ENCODE assay signal across 8 mouse cellular contexts in genomic region chr1:191184841-191185251, GRCm38 (mm10). TPM values are rescaled to one million over a fixed set of nuclear protein-coding genes. Genes with fewer than 3 reads are reported as not detected.
A peak's percentile ranks its signal among the peaks of the same experiment; 100 is the strongest.
DNase-seq lines count a peak whose midpoint lies in the region; ATAC-seq and TF ChIP-seq lines count a peak whose summit lies in the region.

No protein-coding gene starts in this region.

- no peaks in the 10 kb centered on the region for H3K9me3 ChIP-seq in heart, embryonic 10.5 days
- H3K9me3 ChIP-seq in lung, postnatal 0 days (ENCODE audit: low read length): no peaks in the 10 kb centered on the region
- H3K9me3 ChIP-seq in stomach, embryonic 14.5 days (ENCODE audit: control insufficient read depth, low read depth, low read length): no peaks in the 10 kb centered on the region

- H3K9ac ChIP-seq in lung, postnatal 0 days (replicated peaks; ENCODE audit: low read depth): peak overlapping the region; percentile 19
- H3K9ac ChIP-seq in stomach, embryonic 14.5 days (replicated peaks; ENCODE audit: low read depth, low read length): no peak overlapping the region

- WGBS in heart, embryonic 10.5 days: 1% methylated on average over 22 of the region's 22 CpGs
- 6% methylated on average over 22 of the region's 22 CpGs for WGBS in kidney, adult 2 months
- under 1% methylated on average over 22 of the region's 22 CpGs for WGBS in lung, postnatal 0 days
- WGBS in stomach, embryonic 14.5 days: under 1% methylated on average over 22 of the region's 22 CpGs

- no peak for TF ChIP-seq EP300 in lung, postnatal 0 days (IDR thresholded peaks at IDR 0.05)

- peaks cover 51% of the 10 kb centered on the region for H3K4me1 ChIP-seq in heart, embryonic 10.5 days
- H3K4me1 ChIP-seq in kidney, adult 2 months (ENCODE audit: control insufficient read depth, insufficient read depth, low read length): 0 out of 2 replicates have a peak, but pooled peaks cover 8% of the 10 kb centered on the region
- H3K4me1 ChIP-seq in lung, postnatal 0 days (ENCODE audit: insufficient read depth, low read depth, low read length): peaks cover 19% of the 10 kb centered on the region
- peaks cover 19% of the 10 kb centered on the region for H3K4me1 ChIP-seq in stomach, embryonic 14.5 days (ENCODE audit: control insufficient read depth, insufficient read depth, low read length)

- peak overlapping the region; percentile 75 for H3K4me3 ChIP-seq in heart, embryonic 10.5 days
- H3K4me3 ChIP-seq in kidney, adult 2 months (ENCODE audit: insufficient read depth, low read depth, low read length): peak overlapping the region; percentile 52; the same call in 1 of the 2 replicates
- H3K4me3 ChIP-seq in lung, postnatal 0 days (ENCODE audit: low read depth, low read length): peak overlapping the region; percentile 64
- H3K4me3 ChIP-seq in stomach, embryonic 14.5 days (ENCODE audit: low read depth, low read length): peak overlapping the region; percentile 49

- no peaks in the 10 kb centered on the region for H3K36me3 ChIP-seq in heart, embryonic 10.5 days
- no peaks in the 10 kb centered on the region for H3K36me3 ChIP-seq in kidney, adult 2 months (ENCODE audit: control insufficient read depth, insufficient read depth, low read length)
- H3K36me3 ChIP-seq in lung, postnatal 0 days (ENCODE audit: insufficient read depth, low read length): no peaks in the 10 kb centered on the region
- no peaks in the 10 kb centered on the region for H3K36me3 ChIP-seq in stomach, embryonic 14.5 days (ENCODE audit: control insufficient read depth, insufficient read depth, low read length)

- peak; percentile 78 for DNase-seq in ES-CJ7 (ENCODE audit: low read depth, low spot score)
- peak; percentile 26 for DNase-seq in embryo, embryonic 10 days (ENCODE audit: low spot score)
- no peak for DNase-seq in heart, embryonic 10.5 days (ENCODE audit: low spot score)
- peak; percentile 39 for DNase-seq in kidney, adult 2 months
- DNase-seq in lung, postnatal 0 days (ENCODE audit: low spot score): peak; percentile 91
- DNase-seq in natural killer cell, adult 2 months (ENCODE audit: low spot score in 2 of 2): no peak
- no peak for DNase-seq in layer of hippocampus, adult 11-12 months (ENCODE audit: low spot score)

- peak overlapping the region; percentile 70 for H3K4me2 ChIP-seq in lung, postnatal 0 days (replicated peaks; ENCODE audit: low read depth, low read length)
- peak overlapping the region; percentile 98 for H3K4me2 ChIP-seq in stomach, embryonic 14.5 days (replicated peaks; ENCODE audit: low read depth, low read length)

- peak overlapping the region; percentile 82 for H3K27ac ChIP-seq in heart, embryonic 10.5 days
- no peak overlapping the region for H3K27ac ChIP-seq in kidney, adult 2 months (ENCODE audit: insufficient read depth, low read depth, low read length)
- peak overlapping the region; percentile 77 for H3K27ac ChIP-seq in lung, postnatal 0 days (ENCODE audit: low read length)
- no peak overlapping the region for H3K27ac ChIP-seq in stomach, embryonic 14.5 days (ENCODE audit: low read length)

- TF ChIP-seq CTCF in kidney, adult 2 months (conservative IDR thresholded peaks at IDR 0.05; ENCODE audit: insufficient read depth, insufficient read length, low read depth, low read length): no peak
- no peak for TF ChIP-seq CTCF in lung, postnatal 0 days (IDR thresholded peaks at IDR 0.05)

- ATAC-seq in lung, postnatal 0 days: peak; percentile 17
- no peak for ATAC-seq in stomach, embryonic 14.5 days (ENCODE audit: insufficient number of reproducible peaks, insufficient read depth, low FRiP score, low read depth)

- TF ChIP-seq POLR2A in kidney, adult 2 months (IDR thresholded peaks at IDR 0.05; ENCODE audit: low read depth, low read length): no peak

- peaks cover 51% of the 10 kb centered on the region for H3K27me3 ChIP-seq in heart, embryonic 10.5 days (ENCODE audit: insufficient read depth, poor library complexity, severe bottlenecking)
- 0 out of 2 replicates have a peak, but pooled peaks cover 1% of the 10 kb centered on the region for H3K27me3 ChIP-seq in kidney, adult 2 months (replicated peaks; ENCODE audit: control insufficient read depth, insufficient read depth, low read length)
- no peaks in the 10 kb centered on the region; the same call in 1 of the 2 replicates for H3K27me3 ChIP-seq in lung, postnatal 0 days (replicated peaks; ENCODE audit: insufficient read depth, low read length)
- peaks cover 3% of the 10 kb centered on the region; the same call in 1 of the 2 replicates for H3K27me3 ChIP-seq in stomach, embryonic 14.5 days (ENCODE audit: control insufficient read depth, insufficient read depth, low read length)

RNA-seq across cellular contexts. Expression of gene Fam71a, which starts 20.2 kb away (rescaled TPM):
- not detected in 2 replicates for polyA plus RNA-seq in heart, embryonic 10.5 days (2016; fragmentation: Nextera tagmentation; extraction: Ambion mirVana)
- not detected in 2 replicates for polyA plus RNA-seq in kidney, adult 2 months (2012; rRNA removed)
- not detected in 2 replicates for polyA plus RNA-seq in lung, postnatal 0 days (2015; fragmentation: Nextera tagmentation; extraction: Ambion mirVana)
- polyA plus RNA-seq in stomach, embryonic 14.5 days (2014; fragmentation: Nextera tagmentation; extraction: Ambion mirVana): not detected in 2 replicates

RNA-seq across cellular contexts. Expression of gene Atf3, which starts 33.0 kb away (rescaled TPM):
- polyA plus RNA-seq in heart, embryonic 10.5 days (2016; fragmentation: Nextera tagmentation; extraction: Ambion mirVana): 8.0 and 13.5 TPM in 2 replicates
- polyA plus RNA-seq in kidney, adult 2 months (2012; rRNA removed): 1.2 and 1.5 TPM in 2 replicates
- 8.2 and 8.3 TPM in 2 replicates for polyA plus RNA-seq in lung, postnatal 0 days (2015; fragmentation: Nextera tagmentation; extraction: Ambion mirVana)
- 2.9 and 3.7 TPM in 2 replicates for polyA plus RNA-seq in stomach, embryonic 14.5 days (2014; fragmentation: Nextera tagmentation; extraction: Ambion mirVana)

Comparison
In these comparisons a context has a peak if more than half of its experiments do, and no peak if none do; other contexts are left out.
1. DNase-seq: peak in ES-CJ7 (single experiment), embryo, embryonic 10 days (single experiment), kidney, adult 2 months (single experiment) and lung, postnatal 0 days (single experiment); none in heart, embryonic 10.5 days (single experiment), natural killer cell, adult 2 months (0 of 2) and layer of hippocampus, adult 11-12 months (single experiment).
2. H3K27ac ChIP-seq: peak in heart, embryonic 10.5 days (single experiment) and lung, postnatal 0 days (single experiment); none in kidney, adult 2 months (single experiment) and stomach, embryonic 14.5 days (single experiment).
3. Peak in every context shown above with its lines, with median percentiles within 50 percentile points of each other: H3K4me3 ChIP-seq.